Mouse (Mus musculus) CH12.LX (cell line): Measurements from ENCODE around the gene App.

Experiments
- CTCF ChIP-seq, 2 experiments: IDR thresholded peaks in 1 of 2; conservative IDR thresholded peaks in 1 of 2; 2 replicates each; pipeline ENCODE4 v1.5.1; 2011 to 2012; ENCODE audit warnings: low read depth in 2 of 2, low read length in 2 of 2, improper control_type of control experiment in 1 of 2, inconsistent platforms in 1 of 2, mild to moderate bottlenecking in 1 of 2, moderate library complexity in 1 of 2
- E2F4 ChIP-seq: IDR thresholded peaks from 2 replicates; pipeline ENCODE4 v1.6.1; 2011; ENCODE audit warnings: low read depth, low read length, improper control_type of control experiment; ENCODE audit not compliant: insufficient replicate concordance
- EP300 ChIP-seq: IDR thresholded peaks from 2 replicates; pipeline ENCODE4 v1.6.1; 2011; ENCODE audit warnings: low read length, improper control_type of control experiment
- ETS1 ChIP-seq: conservative IDR thresholded peaks from 2 replicates; pipeline ENCODE4 v1.6.1; 2012; ENCODE audit warnings: low read depth, mild to moderate bottlenecking, inconsistent platforms, low read length, improper control_type of control experiment, moderate library complexity
- JUN ChIP-seq: IDR thresholded peaks from 2 replicates; pipeline ENCODE4 v1.6.1; 2011; ENCODE audit warnings: low read depth, mild to moderate bottlenecking, low read length, improper control_type of control experiment, moderate library complexity; ENCODE audit not compliant: insufficient read depth
- KAT2A ChIP-seq: IDR thresholded peaks from 2 replicates; pipeline ENCODE4 v1.6.1; 2012; ENCODE audit warnings: low read length, improper control_type of control experiment, inconsistent platforms; ENCODE audit not compliant: insufficient replicate concordance
- MAX ChIP-seq: IDR thresholded peaks from 2 replicates; pipeline ENCODE4 v1.6.1; 2011; ENCODE audit warnings: low read length, improper control_type of control experiment
- POLR2A ChIP-seq: IDR thresholded peaks from 2 replicates; pipeline ENCODE4 v1.6.1; 2011; ENCODE audit warnings: low read depth, mild to moderate bottlenecking, improper control_type of control experiment, low read length
- POLR2AphosphoS2 ChIP-seq: IDR thresholded peaks from 2 replicates; pipeline ENCODE4 v1.6.1; 2011; ENCODE audit warnings: low read depth, low read length, improper control_type of control experiment
- RAD21 ChIP-seq: IDR thresholded peaks from 2 replicates; pipeline ENCODE4 v1.6.1; 2011; ENCODE audit warnings: low read depth, mild to moderate bottlenecking, low read length, improper control_type of control experiment, moderate library complexity
- SMC3 ChIP-seq: IDR thresholded peaks from 2 replicates; pipeline ENCODE4 v1.6.1; 2011; ENCODE audit warnings: low read depth, low read length, improper control_type of control experiment
- TBP ChIP-seq: conservative IDR thresholded peaks from 2 replicates; pipeline ENCODE4 v1.6.1; 2011; ENCODE audit warnings: low read depth, low read length, improper control_type of control experiment
- UBTF ChIP-seq: IDR thresholded peaks from 2 replicates; pipeline ENCODE4 v1.6.1; 2012; ENCODE audit warnings: low read depth, mild to moderate bottlenecking, inconsistent platforms, low read length, improper control_type of control experiment, moderate library complexity
- ZMIZ1 ChIP-seq: IDR thresholded peaks from 2 replicates; pipeline ENCODE4 v1.6.1; 2012; ENCODE audit warnings: low read depth, mild to moderate bottlenecking, inconsistent platforms, low read length, improper control_type of control experiment

- TF ChIP-seq UBTF (no peak), E2F4 (no peak), CTCF (conservative IDR thresholded peaks at IDR 0.05 in 1 of 2, IDR thresholded peaks at IDR 0.05 in 1 of 2; ENCODE audit: low read depth in 2 of 2, low read length in 2 of 2) (no peak), POLR2A (no peak), ETS1 (no peak), MAX (no peak), EP300 (no peak), POLR2AphosphoS2 (no peak), TBP (no peak), ZMIZ1 (no peak), JUN (no peak), SMC3 (no peak), KAT2A (no peak), RAD21 (no peak)
Observed at GRCm38 (mm10) chr16:85074889-85075288, 98.7 kb downstream of the App start.
